Mouse (Mus musculus) heart, adult 18-20 months (tissue): ENCODE measurements around the gene Gm7030. TPM values are rescaled to one million over a fixed set of nuclear protein-coding genes. Genes with fewer than 3 reads are reported as not detected.
"Not testable (repeated sequence)": the region's sequence is repeated elsewhere in the genome, so short reads cannot be mapped to it uniquely, and the experiment has no call there.

Experiments used
- DNase-seq, 2 experiments: peaks; one replicate each; pipeline ENCODE4 v3.0.0; 2021 to 2022; ENCODE audit warnings: mixed read lengths in 1 of 2
- total RNA-seq, 2 experiments: library from RNA; stranded (reverse); gene quantifications; 2 replicates each; pipeline ENCODE4 v1.2.3; 2021

Gm7030 gene
- total RNA-seq, 2 experiments from 2014 or later = 0.55 TPM; not detected in 1

GRCm38 (mm10) chr17:36081901-36082300 lies 47.3 kb downstream of the Gm7030 start:
- DNase-seq = not testable (repeated sequence)

- DNase-seq = peak; percentile 87 to 93
Observed at GRCm38 (mm10) chr17:36060829-36061228, 68.4 kb downstream of the Gm7030 start.

Other genes starting within 250 kb of the Gm7030 start
- 10 to 100 TPM; 18.3 to 20.4 TPM for gene Dhx16, start 249.6 kb downstream of the Gm7030 start, total RNA-seq
- gene 2310061I04Rik, start 232.0 kb downstream of the Gm7030 start, total RNA-seq = 100 to 1,000 TPM; 101 to 105 TPM
- gene Atat1, start 219.3 kb downstream of the Gm7030 start, total RNA-seq = 1 to 10 TPM; 5.9 to 6.5 TPM
- gene Mrps18b, start 213.0 kb downstream of the Gm7030 start, total RNA-seq = 10 to 100 TPM; 52.1 to 64.7 TPM
- gene Ppp1r10, start 213.0 kb downstream of the Gm7030 start, total RNA-seq = 10 to 100 TPM; 22.4 to 28.8 TPM
- gene Abcf1, start 159.7 kb downstream of the Gm7030 start, total RNA-seq = 10 to 100 TPM; 67.3 to 68.4 TPM
- 10 to 100 TPM; 32.0 to 34.7 TPM for gene Gnl1, start 149.6 kb downstream of the Gm7030 start, total RNA-seq
- 1 to 10 TPM; 3.3 to 3.4 TPM for gene Prr3, start 149.2 kb downstream of the Gm7030 start, total RNA-seq
- gene H2-T24, start 108.9 kb downstream of the Gm7030 start, total RNA-seq = 1 to 10 TPM; 6.5 to 6.7 TPM
- gene H2-T23, start 96.6 kb downstream of the Gm7030 start, total RNA-seq = 10 to 100 TPM; 31.7 to 56.7 TPM
- 10 to 100 TPM; 15.0 to 23.6 TPM for gene H2-T22, start 86.7 kb downstream of the Gm7030 start, total RNA-seq
- gene Gm6034, start 86.5 kb downstream of the Gm7030 start, total RNA-seq = not detected
- 10 to 100 TPM in 1 of 2 experiments, 1 to 10 TPM in 1; 5.4 to 10.0 TPM for gene Gm11127, start 71.1 kb downstream of the Gm7030 start, total RNA-seq
- under 1 TPM; 0.27 to 0.28 TPM for gene Gm19684, start 7.7 kb downstream of the Gm7030 start, total RNA-seq
- gene Gm8909, start 39.1 kb upstream of the Gm7030 start, total RNA-seq = not detected
- gene H2-T3, start 60.9 kb upstream of the Gm7030 start, total RNA-seq = not detected
- gene Rpp21, start 128.6 kb upstream of the Gm7030 start, total RNA-seq = 10 to 100 TPM; 37.9 to 38.8 TPM
- gene Trim39, start 142.8 kb upstream of the Gm7030 start, total RNA-seq = 1 to 10 TPM; 5.2 to 6.5 TPM
- gene H2-M10.2, start 157.1 kb upstream of the Gm7030 start, total RNA-seq = not detected
- not detected for gene H2-M10.1, start 196.7 kb upstream of the Gm7030 start, total RNA-seq
- not detected for gene H2-M10.3, start 239.0 kb upstream of the Gm7030 start, total RNA-seq